Mouse (Mus musculus) spleen, postnatal 4 days (tissue): Measurements from ENCODE around the gene Steap3.

Source experiments
- DNase-seq, 2 experiments: peaks; one replicate each; pipeline ENCODE4 v3.0.0; 2022; ENCODE audit warnings: low spot score in 2 of 2

The Steap3 gene

GRCm38 (mm10) chr1:120198151-120198550, 74.4 kb downstream of the Steap3 start:
- DNase-seq = no peak

- DNase-seq = peak; percentile 63 to 86
Measured at GRCm38 (mm10) chr1:120197189-120197588, 75.3 kb downstream of the Steap3 start.

GRCm38 (mm10) chr1:120196724-120197123, 75.8 kb downstream of the Steap3 start:
- no peak for DNase-seq

GRCm38 (mm10) chr1:120195947-120196346, 76.6 kb downstream of the Steap3 start:
- no peak for DNase-seq

GRCm38 (mm10) chr1:120193586-120193985, 78.9 kb downstream of the Steap3 start:
- no peak for DNase-seq

GRCm38 (mm10) chr1:120192321-120192720, 80.2 kb downstream of the Steap3 start:
- DNase-seq = no peak

- DNase-seq = no peak
Measured at GRCm38 (mm10) chr1:120190946-120191345, 81.6 kb downstream of the Steap3 start.

GRCm38 (mm10) chr1:120190300-120190699, 82.2 kb downstream of the Steap3 start:
- no peak for DNase-seq

GRCm38 (mm10) chr1:120189206-120189605, 83.3 kb downstream of the Steap3 start:
- no peak for DNase-seq

GRCm38 (mm10) chr1:120187059-120187458, 85.4 kb downstream of the Steap3 start:
- no peak for DNase-seq

- DNase-seq = no peak
Measured at GRCm38 (mm10) chr1:120186655-120187054, 85.8 kb downstream of the Steap3 start.

- no peak for DNase-seq
Measured at GRCm38 (mm10) chr1:120186204-120186603, 86.3 kb downstream of the Steap3 start.

GRCm38 (mm10) chr1:120177141-120177540, 95.4 kb downstream of the Steap3 start:
- no peak for DNase-seq

GRCm38 (mm10) chr1:120176313-120176712, 96.2 kb downstream of the Steap3 start:
- no peak for DNase-seq

- no peak for DNase-seq
Measured at GRCm38 (mm10) chr1:120174991-120175390, 97.5 kb downstream of the Steap3 start.

GRCm38 (mm10) chr1:120171819-120172521, 100.5 kb downstream of the Steap3 start:
- no peak for DNase-seq

GRCm38 (mm10) chr1:120170307-120170706, 102.2 kb downstream of the Steap3 start:
- DNase-seq = no peak

- DNase-seq = no peak
Measured at GRCm38 (mm10) chr1:120168674-120169073, 103.8 kb downstream of the Steap3 start.

GRCm38 (mm10) chr1:120168016-120168415, 104.5 kb downstream of the Steap3 start:
- DNase-seq = no peak

- no peak for DNase-seq
Measured at GRCm38 (mm10) chr1:120162616-120163015, 109.9 kb downstream of the Steap3 start.

GRCm38 (mm10) chr1:120161502-120161901, 111.0 kb downstream of the Steap3 start:
- no peak for DNase-seq

GRCm38 (mm10) chr1:120158474-120159127, 113.9 kb downstream of the Steap3 start:
- DNase-seq = no peak

GRCm38 (mm10) chr1:120155325-120155724, 117.2 kb downstream of the Steap3 start:
- DNase-seq = no peak
